Mouse (Mus musculus) CH12.LX (cell line): ENCODE measurements around the gene Dag1.

ENCODE experiments used
- CHD2 ChIP-seq: IDR thresholded peaks from 2 replicates; pipeline ENCODE4 v1.6.1; 2011; ENCODE audit warnings: low read length, improper control_type of control experiment
- CTCF ChIP-seq, 2 experiments: IDR thresholded peaks in 1 of 2; conservative IDR thresholded peaks in 1 of 2; 2 replicates each; pipeline ENCODE4 v1.5.1; 2011 to 2012; ENCODE audit warnings: low read depth in 2 of 2, low read length in 2 of 2, improper control_type of control experiment in 1 of 2, inconsistent platforms in 1 of 2, mild to moderate bottlenecking in 1 of 2, moderate library complexity in 1 of 2
- EP300 ChIP-seq: IDR thresholded peaks from 2 replicates; pipeline ENCODE4 v1.6.1; 2011; ENCODE audit warnings: low read length, improper control_type of control experiment
- HCFC1 ChIP-seq: IDR thresholded peaks from 2 replicates; pipeline ENCODE4 v1.6.1; 2012; ENCODE audit warnings: low read depth, mild to moderate bottlenecking, inconsistent platforms, low read length, improper control_type of control experiment
- MAX ChIP-seq: IDR thresholded peaks from 2 replicates; pipeline ENCODE4 v1.6.1; 2011; ENCODE audit warnings: low read length, improper control_type of control experiment
- POLR2A ChIP-seq: IDR thresholded peaks from 2 replicates; pipeline ENCODE4 v1.6.1; 2011; ENCODE audit warnings: low read depth, mild to moderate bottlenecking, improper control_type of control experiment, low read length
- POLR2AphosphoS2 ChIP-seq: IDR thresholded peaks from 2 replicates; pipeline ENCODE4 v1.6.1; 2011; ENCODE audit warnings: low read depth, low read length, improper control_type of control experiment
- RAD21 ChIP-seq: IDR thresholded peaks from 2 replicates; pipeline ENCODE4 v1.6.1; 2011; ENCODE audit warnings: low read depth, mild to moderate bottlenecking, low read length, improper control_type of control experiment, moderate library complexity
- TCF12 ChIP-seq: IDR thresholded peaks from 2 replicates; pipeline ENCODE4 v1.6.1; 2014; ENCODE audit warnings: low read depth, mild to moderate bottlenecking, inconsistent platforms, low read length, improper control_type of control experiment
- UBTF ChIP-seq: IDR thresholded peaks from 2 replicates; pipeline ENCODE4 v1.6.1; 2012; ENCODE audit warnings: low read depth, mild to moderate bottlenecking, inconsistent platforms, low read length, improper control_type of control experiment, moderate library complexity
- USF1 ChIP-seq: IDR thresholded peaks from 2 replicates; pipeline ENCODE4 v1.6.1; 2014; ENCODE audit warnings: low read depth, mild to moderate bottlenecking, inconsistent platforms, low read length, improper control_type of control experiment
- USF2 ChIP-seq: conservative IDR thresholded peaks from 2 replicates; pipeline ENCODE4 v1.6.1; 2011; ENCODE audit warnings: low read depth, low read length, improper control_type of control experiment

DNA sequence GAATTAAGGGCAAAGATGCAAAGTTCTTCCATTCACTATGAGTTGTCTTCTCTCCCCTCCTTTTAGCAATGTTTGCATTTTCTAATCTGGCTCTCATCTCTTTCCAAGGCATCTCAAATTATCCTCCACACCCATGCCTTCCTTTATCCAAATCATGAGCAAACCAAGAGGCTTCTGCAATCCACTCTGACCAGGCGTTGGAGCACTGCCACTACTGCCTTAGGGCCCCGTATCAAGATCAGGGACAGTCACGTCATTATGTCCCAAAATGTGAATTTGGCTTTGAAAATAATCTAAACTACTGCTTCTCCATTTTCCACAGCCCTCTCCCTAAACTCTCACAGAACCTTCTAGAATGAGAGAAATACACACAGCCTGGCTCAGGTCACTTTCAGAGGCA lies 19.2 kb downstream of the Dag1 start:
- TF ChIP-seq EP300 (no peak), MAX (no peak), HCFC1 (no peak), USF2 (no peak), CTCF (conservative IDR thresholded peaks at IDR 0.05 in 1 of 2, IDR thresholded peaks at IDR 0.05 in 1 of 2; ENCODE audit: low read depth in 2 of 2, low read length in 2 of 2) (no peak), UBTF (no peak), POLR2A (no peak), USF1 (no peak), POLR2AphosphoS2 (no peak), TCF12 (no peak), RAD21 (no peak), CHD2 (no peak)
